Mouse (Mus musculus) hindbrain, postnatal 0 days (tissue): ENCODE results near the gene Magi2. TPM values are rescaled to one million over a fixed set of nuclear protein-coding genes. Genes with fewer than 3 reads are reported as not detected.
"Not testable (repeated sequence)": the region's sequence is repeated elsewhere in the genome, so short reads cannot be mapped to it uniquely, and the experiment has no call there.

Source experiments
- ATAC-seq: fragments of 200-750 bp; cut with Nextera tagmentation; 2 replicates; pipeline ENCODE4 v1.8.0; 2017; ENCODE audit warnings: mild to moderate bottlenecking, moderate TSS enrichment, moderate library complexity
- DNase-seq: peaks from one replicate; pipeline ENCODE4 v3.0.0-alpha.2; 2015; ENCODE audit warnings: low spot score
- H3K27ac ChIP-seq: fragments of 300-500 bp; sonication (generic); 2 replicates; pipeline ENCODE4 v1.5.1; 2014; ENCODE audit warnings: mild to moderate bottlenecking
- H3K27me3 ChIP-seq: fragments of 300-500 bp; sonication (generic); 2 replicates; pipeline ENCODE4 v1.6.1; 2014; ENCODE audit warnings: low read length, mixed read lengths; ENCODE audit not compliant: insufficient read depth
- H3K36me3 ChIP-seq: fragments of 300-500 bp; sonication (generic); 2 replicates; pipeline ENCODE4 v1.6.1; 2014; ENCODE audit warnings: low read length, mixed read lengths; ENCODE audit not compliant: insufficient read depth
- H3K4me1 ChIP-seq: fragments of 300-500 bp; sonication (generic); 2 replicates; pipeline ENCODE4 v1.6.1; 2014; ENCODE audit warnings: antibody characterized with exemption, low read length, mixed read lengths; ENCODE audit not compliant: insufficient read depth
- H3K4me2 ChIP-seq: fragments of 300-500 bp; sonication (generic); 2 replicates; pipeline ENCODE4 v1.6.1; 2014; ENCODE audit warnings: low read depth, mild to moderate bottlenecking, low read length, moderate library complexity, mixed read lengths
- H3K4me3 ChIP-seq: fragments of 300-500 bp; sonication (generic); 2 replicates; pipeline ENCODE4 v1.5.1; 2014; ENCODE audit warnings: low read length
- H3K9ac ChIP-seq: fragments of 300-500 bp; sonication (generic); replicated peaks from 2 replicates; pipeline ENCODE4 v1.6.1; 2014; ENCODE audit warnings: mild to moderate bottlenecking, low read length, moderate library complexity, mixed read lengths
- H3K9me3 ChIP-seq: fragments of 300-500 bp; sonication (generic); 2 replicates; pipeline ENCODE4 v1.6.1; 2016; ENCODE audit warnings: low read length, mixed read lengths
- CTCF ChIP-seq: IDR thresholded peaks from 2 replicates; pipeline ENCODE4 v1.5.1; 2016; ENCODE audit warnings: antibody characterized with exemption, control low read depth, low read depth
- WGBS: fragments of 180-500 bp; shearing (Covaris S2); extraction: QIAGEN DNeasy Blood & Tissue Kit; methylation state at CpG from one replicate; pipeline ENCODE4 v1.1.7; 2014; 5-methylcytosine and 5-hydroxymethylcytosine counted together
- polyA plus RNA-seq: library from polyadenylated mRNA; unstranded; fragments of >200 nt; fragmentation: Nextera tagmentation; extraction: Ambion mirVana; gene quantifications from 2 replicates; pipeline ENCODE4 v1.2.1, GENCODE M21; 2015
- total RNA-seq: library from RNA; depleted of rRNA; stranded (reverse); fragments of >200 nt; gene quantifications from 2 replicates; pipeline ENCODE4 v1.2.3, GENCODE M21; 2014

Gene Magi2
- total and polyA plus RNA-seq, 2 experiments from 2014 or later, result 17.3 to 45.5 TPM

DNA sequence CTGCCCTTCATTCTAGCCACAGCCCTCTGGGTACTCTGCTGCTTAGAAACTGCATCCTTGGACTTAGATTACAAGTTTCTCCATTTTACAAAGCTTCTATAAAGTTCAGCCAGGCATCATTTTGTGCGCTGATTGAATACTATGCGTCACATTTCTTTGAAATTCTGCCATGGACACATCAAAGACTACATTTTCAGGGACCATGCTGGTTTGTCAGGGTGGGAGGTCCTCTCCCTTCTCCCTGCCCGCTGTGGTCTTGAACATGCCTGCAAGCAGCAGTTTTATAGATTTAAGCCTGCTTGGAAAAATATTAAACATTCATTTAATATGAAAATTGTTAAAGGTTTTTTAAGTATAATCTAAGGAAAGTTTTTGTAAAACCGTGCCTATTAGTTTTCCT lies 1030.6 kb downstream of the Magi2 start:
- no peaks in the 10 kb centered on the region for H3K4me1 ChIP-seq
- no peaks in the 10 kb centered on the region for H3K9me3 ChIP-seq
- 61% methylated on average over 4 of the region's 4 CpGs for WGBS
- TF ChIP-seq CTCF, result no peak
- H3K27ac ChIP-seq, result no peak overlapping the region
- no peak overlapping the region for H3K9ac ChIP-seq
- H3K36me3 ChIP-seq, result no peaks in the 10 kb centered on the region
- ATAC-seq (no peak), DNase-seq (no peak)
- no peak overlapping the region for H3K4me3 ChIP-seq
- H3K27me3 ChIP-seq, result no peaks in the 10 kb centered on the region
- H3K4me2 ChIP-seq, result no peak overlapping the region

- 66% methylated on average over 3 of the region's 3 CpGs for WGBS
- Histone ChIP-seq H3K4me1 (no peaks in the 10 kb centered on the region), H3K9me3 (no peaks in the 10 kb centered on the region), H3K36me3 (no peaks in the 10 kb centered on the region), H3K27me3 (no peaks in the 10 kb centered on the region), H3K4me3 (no peak overlapping the region), H3K27ac (no peak overlapping the region), H3K4me2 (no peak overlapping the region), H3K9ac (no peak overlapping the region)
- DNase-seq, result no peak
- TF ChIP-seq CTCF, result no peak
- no peak for ATAC-seq
Measured at GRCm38 (mm10) chr5:20259719-20260118, 1032.9 kb downstream of the Magi2 start.

GRCm38 (mm10) chr5:20272680-20273079 lies 1045.8 kb downstream of the Magi2 start:
- not testable (repeated sequence) for H3K9me3 ChIP-seq, H3K4me2 ChIP-seq, H3K4me3 ChIP-seq, H3K27ac ChIP-seq, DNase-seq, ATAC-seq, H3K4me1 ChIP-seq, H3K9ac ChIP-seq, H3K27me3 ChIP-seq, H3K36me3 ChIP-seq
- whole genome bisulfite sequencing, result 100% methylated on average over 1 of the region's 1 CpGs

DNA sequence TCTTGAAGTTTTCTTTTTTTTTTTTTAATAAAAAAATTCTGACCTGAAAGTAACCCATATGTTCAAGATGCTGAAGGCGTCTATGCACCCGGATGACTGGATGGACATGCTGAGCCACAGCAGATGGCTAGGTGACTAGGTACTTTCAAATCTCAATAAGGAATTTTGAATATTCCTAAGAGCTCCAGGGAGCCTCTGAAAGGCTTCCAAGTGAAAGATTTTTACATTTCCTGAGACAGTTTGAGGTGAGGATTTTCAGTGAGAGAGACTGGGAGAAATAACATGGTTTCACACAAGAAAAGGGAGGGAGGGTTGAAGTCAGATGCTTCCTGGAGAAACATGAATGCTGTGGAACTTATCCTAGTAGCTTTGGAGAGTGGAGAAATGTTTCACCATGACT lies 1048.8 kb downstream of the Magi2 start:
- Histone ChIP-seq H3K4me3 (no peak overlapping the region), H3K36me3 (no peaks in the 10 kb centered on the region), H3K27ac (no peak overlapping the region), H3K9me3 (no peaks in the 10 kb centered on the region), H3K4me2 (no peak overlapping the region), H3K9ac (no peak overlapping the region), H3K27me3 (no peaks in the 10 kb centered on the region), H3K4me1 (no peaks in the 10 kb centered on the region)
- DNase-seq, result no peak
- no peak for TF ChIP-seq CTCF
- WGBS, result 63% methylated on average over 2 of the region's 2 CpGs
- ATAC-seq, result no peak

GRCm38 (mm10) chr5:20285080-20285840 lies 1058.4 kb downstream of the Magi2 start:
- Histone ChIP-seq H3K27me3 (no peaks in the 10 kb centered on the region), H3K27ac (no peak overlapping the region), H3K4me1 (no peaks in the 10 kb centered on the region), H3K4me3 (no peak overlapping the region), H3K9me3 (no peaks in the 10 kb centered on the region), H3K4me2 (no peak overlapping the region), H3K9ac (no peak overlapping the region), H3K36me3 (no peaks in the 10 kb centered on the region)
- no peak for TF ChIP-seq CTCF
- DNase-seq (no peak), ATAC-seq (no peak)
- WGBS, result 62% methylated on average over 8 of the region's 8 CpGs

DNA sequence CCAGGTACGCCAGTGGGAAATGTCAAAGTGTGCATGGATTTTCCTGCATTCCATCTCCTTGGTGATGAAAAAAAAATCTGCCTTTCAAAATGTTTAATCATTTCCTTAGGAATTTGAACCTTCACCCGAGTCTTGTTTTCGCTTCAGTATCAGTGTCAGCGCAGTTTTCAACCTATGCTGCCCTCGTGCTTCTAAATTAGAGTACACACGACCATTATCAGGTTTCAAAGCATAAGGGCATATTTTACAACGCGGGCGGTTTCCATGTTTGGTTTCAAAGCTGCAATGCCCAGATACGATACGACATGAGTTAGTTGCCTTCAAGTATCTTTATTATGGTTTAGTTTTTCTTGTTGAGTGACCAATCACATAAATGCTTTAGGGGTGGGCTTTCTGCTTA lies 1067.7 kb downstream of the Magi2 start:
- Histone ChIP-seq H3K36me3 (no peaks in the 10 kb centered on the region), H3K4me3 (no peak overlapping the region), H3K4me2 (no peak overlapping the region), H3K9me3 (no peaks in the 10 kb centered on the region), H3K9ac (no peak overlapping the region), H3K27me3 (no peaks in the 10 kb centered on the region), H3K4me1 (no peaks in the 10 kb centered on the region), H3K27ac (no peak overlapping the region)
- DNase-seq (no peak), ATAC-seq (no peak)
- 82% methylated on average over 11 of the region's 11 CpGs for WGBS
- no peak for TF ChIP-seq CTCF

GRCm38 (mm10) chr5:20299816-20300215 lies 1073.0 kb downstream of the Magi2 start:
- H3K36me3 ChIP-seq, result no peaks in the 10 kb centered on the region
- H3K27me3 ChIP-seq, result no peaks in the 10 kb centered on the region
- ATAC-seq (no peak), DNase-seq (no peak)
- no peak overlapping the region for H3K4me2 ChIP-seq
- H3K9me3 ChIP-seq, result no peaks in the 10 kb centered on the region
- WGBS, result 63% methylated on average over 6 of the region's 6 CpGs
- no peak overlapping the region for H3K4me3 ChIP-seq
- H3K9ac ChIP-seq, result no peak overlapping the region
- no peak for TF ChIP-seq CTCF
- H3K27ac ChIP-seq, result no peak overlapping the region
- no peaks in the 10 kb centered on the region for H3K4me1 ChIP-seq
